Mouse (Mus musculus) hindbrain, postnatal 0 days (tissue): ENCODE data around the gene Btbd9. TPM values are rescaled to one million over a fixed set of nuclear protein-coding genes. Genes with fewer than 3 reads are reported as not detected.

ENCODE experiments used
- ATAC-seq: fragments of 200-750 bp; cut with Nextera tagmentation; 2 replicates; pipeline ENCODE4 v1.8.0; 2017; ENCODE audit warnings: mild to moderate bottlenecking, moderate TSS enrichment, moderate library complexity
- DNase-seq: peaks from one replicate; pipeline ENCODE4 v3.0.0-alpha.2; 2015; ENCODE audit warnings: low spot score
- H3K27ac ChIP-seq: fragments of 300-500 bp; sonication (generic); 2 replicates; pipeline ENCODE4 v1.5.1; 2014; ENCODE audit warnings: mild to moderate bottlenecking
- H3K27me3 ChIP-seq: fragments of 300-500 bp; sonication (generic); 2 replicates; pipeline ENCODE4 v1.6.1; 2014; ENCODE audit warnings: low read length, mixed read lengths; ENCODE audit not compliant: insufficient read depth
- H3K36me3 ChIP-seq: fragments of 300-500 bp; sonication (generic); 2 replicates; pipeline ENCODE4 v1.6.1; 2014; ENCODE audit warnings: low read length, mixed read lengths; ENCODE audit not compliant: insufficient read depth
- H3K4me1 ChIP-seq: fragments of 300-500 bp; sonication (generic); 2 replicates; pipeline ENCODE4 v1.6.1; 2014; ENCODE audit warnings: antibody characterized with exemption, low read length, mixed read lengths; ENCODE audit not compliant: insufficient read depth
- H3K4me2 ChIP-seq: fragments of 300-500 bp; sonication (generic); 2 replicates; pipeline ENCODE4 v1.6.1; 2014; ENCODE audit warnings: low read depth, mild to moderate bottlenecking, low read length, moderate library complexity, mixed read lengths
- H3K4me3 ChIP-seq: fragments of 300-500 bp; sonication (generic); 2 replicates; pipeline ENCODE4 v1.5.1; 2014; ENCODE audit warnings: low read length
- H3K9ac ChIP-seq: fragments of 300-500 bp; sonication (generic); replicated peaks from 2 replicates; pipeline ENCODE4 v1.6.1; 2014; ENCODE audit warnings: mild to moderate bottlenecking, low read length, moderate library complexity, mixed read lengths
- H3K9me3 ChIP-seq: fragments of 300-500 bp; sonication (generic); 2 replicates; pipeline ENCODE4 v1.6.1; 2016; ENCODE audit warnings: low read length, mixed read lengths
- CTCF ChIP-seq: IDR thresholded peaks from 2 replicates; pipeline ENCODE4 v1.5.1; 2016; ENCODE audit warnings: antibody characterized with exemption, control low read depth, low read depth
- WGBS: fragments of 180-500 bp; shearing (Covaris S2); extraction: QIAGEN DNeasy Blood & Tissue Kit; methylation state at CpG from one replicate; pipeline ENCODE4 v1.1.7; 2014; 5-methylcytosine and 5-hydroxymethylcytosine counted together
- polyA plus RNA-seq: library from polyadenylated mRNA; unstranded; fragments of >200 nt; fragmentation: Nextera tagmentation; extraction: Ambion mirVana; gene quantifications from 2 replicates; pipeline ENCODE4 v1.2.1, GENCODE M21; 2015
- total RNA-seq: library from RNA; depleted of rRNA; stranded (reverse); fragments of >200 nt; gene quantifications from 2 replicates; pipeline ENCODE4 v1.2.3, GENCODE M21; 2014

Btbd9 gene
- total and polyA plus RNA-seq, 2 experiments from 2014 or later, result 67.7 to 122 TPM

DNA sequence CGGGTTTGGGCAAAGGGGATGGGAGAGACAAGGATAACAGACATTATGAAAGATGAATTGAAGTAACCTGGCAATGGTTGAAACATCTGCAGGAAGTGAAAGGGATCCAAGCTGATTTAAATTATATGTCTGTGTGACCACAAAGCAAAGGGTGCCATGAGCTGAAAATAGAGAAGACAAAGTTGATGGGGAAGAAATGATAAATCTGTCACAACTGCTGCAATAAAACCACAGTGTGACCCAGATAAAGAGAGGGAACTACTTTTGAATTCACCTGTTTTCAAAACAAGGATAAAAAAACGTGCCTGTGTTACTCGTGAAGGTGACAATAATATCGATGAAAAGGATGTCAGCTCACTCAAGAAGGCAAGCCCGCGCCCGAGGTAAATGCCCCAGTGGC lies 156.8 kb downstream of the Btbd9 start:
- Histone ChIP-seq H3K4me3 (no peak overlapping the region), H3K9me3 (no peaks in the 10 kb centered on the region), H3K4me1 (no peaks in the 10 kb centered on the region), H3K4me2 (no peak overlapping the region), H3K27me3 (no peaks in the 10 kb centered on the region), H3K9ac (no peak overlapping the region), H3K36me3 (no peaks in the 10 kb centered on the region), H3K27ac (0 out of 2 replicates have a peak overlapping the region, but pooled peaks have one; percentile 23)
- no peak for TF ChIP-seq CTCF
- ATAC-seq (no peak), DNase-seq (no peak)
- 75% methylated on average over 7 of the region's 7 CpGs for WGBS

- Histone ChIP-seq H3K4me3 (no peak overlapping the region), H3K27me3 (no peaks in the 10 kb centered on the region), H3K4me1 (no peaks in the 10 kb centered on the region), H3K9me3 (no peaks in the 10 kb centered on the region), H3K27ac (no peak overlapping the region), H3K9ac (no peak overlapping the region), H3K36me3 (no peaks in the 10 kb centered on the region), H3K4me2 (no peak overlapping the region)
- DNase-seq (no peak), ATAC-seq (no peak)
- 74% methylated on average over 4 of the region's 4 CpGs for WGBS
- TF ChIP-seq CTCF, result no peak
These were observed 157.8 kb downstream of the Btbd9 start for GRCm38 (mm10) chr17:30418510-30418909.

- Histone ChIP-seq H3K27me3 (no peaks in the 10 kb centered on the region), H3K36me3 (no peaks in the 10 kb centered on the region), H3K9me3 (no peaks in the 10 kb centered on the region), H3K4me1 (no peaks in the 10 kb centered on the region), H3K9ac (no peak overlapping the region), H3K4me2 (no peak overlapping the region), H3K4me3 (no peak overlapping the region), H3K27ac (no peak overlapping the region)
- TF ChIP-seq CTCF, result no peak
- 82% methylated on average over 4 of the region's 4 CpGs for WGBS
- ATAC-seq (no peak), DNase-seq (no peak)
These were observed 159.2 kb downstream of the Btbd9 start for GRCm38 (mm10) chr17:30417106-30417505.

DNA sequence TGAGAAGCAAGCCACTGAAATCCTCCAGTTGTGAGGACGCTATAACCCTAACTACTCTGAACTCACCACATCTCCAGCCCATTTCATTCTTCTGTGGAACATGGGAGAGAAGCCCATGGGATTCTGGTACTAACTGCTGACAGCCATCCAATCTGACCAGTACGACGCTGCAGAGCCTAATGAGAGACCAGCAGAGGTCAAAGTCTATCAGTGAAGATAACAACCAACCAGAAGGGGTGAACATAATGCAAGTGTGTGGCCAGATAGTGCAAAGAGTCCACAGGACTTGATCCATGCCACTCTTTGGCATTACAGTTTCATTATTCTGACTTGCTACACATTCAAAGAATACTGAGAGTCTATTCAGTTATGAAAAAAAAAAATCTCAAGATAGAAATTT lies 160.6 kb downstream of the Btbd9 start:
- H3K9me3 ChIP-seq, result no peaks in the 10 kb centered on the region
- no peak for TF ChIP-seq CTCF
- no peak overlapping the region for H3K9ac ChIP-seq
- H3K4me2 ChIP-seq, result no peak overlapping the region
- no peak for ATAC-seq
- no peaks in the 10 kb centered on the region for H3K27me3 ChIP-seq
- no peak for DNase-seq
- no peak overlapping the region for H3K27ac ChIP-seq
- 88% methylated on average over 3 of the region's 3 CpGs for WGBS
- H3K4me3 ChIP-seq, result no peak overlapping the region
- no peaks in the 10 kb centered on the region for H3K36me3 ChIP-seq
- no peaks in the 10 kb centered on the region for H3K4me1 ChIP-seq

- no peak for DNase-seq
- Histone ChIP-seq H3K9me3 (no peaks in the 10 kb centered on the region), H3K27me3 (no peaks in the 10 kb centered on the region), H3K4me1 (no peaks in the 10 kb centered on the region), H3K9ac (no peak overlapping the region), H3K4me3 (no peak overlapping the region), H3K36me3 (no peaks in the 10 kb centered on the region), H3K4me2 (no peak overlapping the region), H3K27ac (no peak overlapping the region)
- no peak for ATAC-seq
- TF ChIP-seq CTCF, result no peak
- WGBS, result 94% methylated on average over 3 of the region's 3 CpGs
These were observed 163.3 kb downstream of the Btbd9 start for GRCm38 (mm10) chr17:30412991-30413390.

- no peak for ATAC-seq
- WGBS, result 93% methylated on average over 7 of the region's 7 CpGs
- no peaks in the 10 kb centered on the region for H3K27me3 ChIP-seq
- DNase-seq, result no peak
- H3K4me2 ChIP-seq, result no peak overlapping the region
- no peak overlapping the region for H3K4me3 ChIP-seq
- no peak overlapping the region for H3K27ac ChIP-seq
- H3K9ac ChIP-seq, result no peak overlapping the region
- no peaks in the 10 kb centered on the region for H3K36me3 ChIP-seq
- H3K9me3 ChIP-seq, result no peaks in the 10 kb centered on the region
- no peaks in the 10 kb centered on the region for H3K4me1 ChIP-seq
- peak; percentile 47 for TF ChIP-seq CTCF
These were observed 170.3 kb downstream of the Btbd9 start for GRCm38 (mm10) chr17:30406002-30406401.

- Histone ChIP-seq H3K4me3 (no peak overlapping the region), H3K27ac (no peak overlapping the region), H3K4me1 (no peaks in the 10 kb centered on the region), H3K27me3 (no peaks in the 10 kb centered on the region), H3K9ac (no peak overlapping the region), H3K4me2 (no peak overlapping the region), H3K36me3 (no peaks in the 10 kb centered on the region), H3K9me3 (no peaks in the 10 kb centered on the region)
- TF ChIP-seq CTCF, result peak; percentile 40
- ATAC-seq, result no peak
- WGBS, result 73% methylated on average over 3 of the region's 3 CpGs
- peak; percentile 54 for DNase-seq
These were observed 173.4 kb downstream of the Btbd9 start for GRCm38 (mm10) chr17:30402871-30403270.
